In genomic region chr14:11477731-11478130, GRCm38 (mm10) we compare ENCODE assay signal across 17 mouse cellular contexts.
"Had no signal": no experiment of that assay in that cellular context is flagged by ENCODE, and none has a peak within 500 bp of the region (broad histone marks: within the 10 kb centered on the region; RNA-seq: fewer than 3 reads in every experiment).

No protein-coding gene starts in this region.

- H3K9ac ChIP-seq: intestine, embryonic 15.5 days; limb, embryonic 12.5 days; limb, embryonic 15.5 days; liver, embryonic 14.5 days; liver, postnatal 0 days; lung, embryonic 14.5 days; midbrain, embryonic 12.5 days; neural tube, embryonic 13.5 days had no signal

- ATAC-seq: intestine, embryonic 15.5 days; liver, postnatal 0 days; lung, postnatal 0 days; midbrain, embryonic 16.5 days had no signal

- H3K4me2 ChIP-seq: intestine, embryonic 15.5 days; limb, embryonic 12.5 days; limb, embryonic 15.5 days; liver, embryonic 11.5 days; lung, embryonic 14.5 days; midbrain, embryonic 12.5 days; neural tube, embryonic 13.5 days had no signal

- H3K9me3 ChIP-seq: intestine, embryonic 15.5 days; limb, embryonic 12.5 days; limb, embryonic 15.5 days; midbrain, embryonic 12.5 days; neural tube, embryonic 13.5 days had no signal

- H3K4me1 ChIP-seq: intestine, embryonic 15.5 days; limb, embryonic 12.5 days; limb, embryonic 15.5 days; midbrain, embryonic 12.5 days; neural tube, embryonic 13.5 days had no signal

- H3K27ac ChIP-seq: intestine, embryonic 15.5 days; limb, embryonic 12.5 days; limb, embryonic 15.5 days; liver, embryonic 14.5 days; macrophage; midbrain, embryonic 12.5 days; neural tube, embryonic 13.5 days had no signal

- DNase-seq: left cerebral cortex, postnatal 4 days; liver, postnatal 0 days; lung, embryonic 14.5 days; retina, postnatal 1 day; thymus, adult 18-20 months; thymus, postnatal 36 days had no signal

- H3K36me3 ChIP-seq: intestine, embryonic 15.5 days; limb, embryonic 12.5 days; limb, embryonic 15.5 days; midbrain, embryonic 12.5 days; neural tube, embryonic 13.5 days had no signal

- H3K27me3 ChIP-seq: intestine, embryonic 15.5 days; limb, embryonic 12.5 days; limb, embryonic 15.5 days; midbrain, embryonic 12.5 days; neural tube, embryonic 13.5 days had no signal

- H3K4me3 ChIP-seq: intestine, embryonic 15.5 days; limb, embryonic 12.5 days; limb, embryonic 15.5 days; midbrain, embryonic 12.5 days; myocyte; neural tube, embryonic 13.5 days had no signal
